Mouse (Mus musculus): ENCODE data around the gene Nup155.

The Nup155 gene

DNA sequence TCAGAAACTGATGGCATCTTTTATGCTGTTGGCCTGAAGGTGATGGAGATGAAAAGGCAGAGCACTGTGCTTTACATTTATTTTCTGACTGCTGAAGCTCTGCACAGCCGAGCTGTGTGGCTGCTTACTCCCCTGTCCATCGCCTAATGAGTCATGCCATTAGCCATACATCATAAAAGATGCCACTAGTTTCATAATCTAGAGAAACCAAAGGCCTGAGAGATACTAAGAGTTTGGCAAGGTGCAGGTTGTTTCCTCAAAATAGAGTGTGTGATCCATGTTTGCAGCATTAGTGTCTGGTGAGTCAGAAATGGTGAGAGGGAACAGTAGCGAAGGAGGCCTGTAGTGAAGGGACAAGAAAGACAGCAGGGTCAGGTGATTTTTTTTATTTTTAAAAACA is 80.5 kb downstream of the Nup155 start:
- no peak for DNase-seq (ENCODE audit: extremely low spot score, low read depth, low spot score)

DNA sequence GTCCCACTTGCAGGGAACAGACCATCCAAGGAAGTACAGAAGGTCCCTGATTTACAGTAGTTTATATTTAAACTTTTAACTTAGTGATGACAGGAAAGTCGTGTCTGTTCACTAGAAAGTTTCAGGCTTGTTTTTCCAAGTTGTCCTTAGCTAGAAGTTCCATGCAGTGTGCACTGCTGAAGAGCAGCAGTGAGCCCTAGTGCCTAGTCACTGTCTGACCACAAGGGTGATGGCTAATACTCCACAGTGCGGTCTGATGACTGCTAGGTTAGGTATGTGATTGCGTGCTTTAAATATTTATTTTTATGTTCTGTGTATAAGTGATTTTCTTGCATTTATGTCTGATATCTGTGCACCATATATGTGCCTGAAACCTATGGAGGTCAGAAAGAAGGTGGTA is 81.4 kb downstream of the Nup155 start:
- no peak for DNase-seq (ENCODE audit: extremely low spot score, low read depth, low spot score)

DNA sequence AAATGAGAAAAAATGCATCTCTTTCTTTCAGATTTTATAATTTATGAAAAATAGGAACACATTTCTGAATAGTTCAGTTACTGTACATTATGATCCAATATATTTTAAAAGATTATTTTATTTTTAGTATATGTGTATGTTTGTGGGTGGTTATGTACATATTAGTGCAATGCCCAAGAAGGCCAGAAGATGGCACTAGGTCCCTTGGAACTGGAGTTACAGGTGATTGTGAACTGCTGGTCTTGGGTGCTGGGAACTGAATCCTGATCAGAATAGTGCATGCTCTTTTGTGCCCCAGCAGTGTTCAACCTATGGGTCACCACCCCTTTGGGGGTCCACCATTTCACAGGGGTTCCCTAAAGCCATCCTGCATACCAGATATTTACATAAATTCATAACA is 91.2 kb downstream of the Nup155 start:
- no peak for DNase-seq (ENCODE audit: extremely low spot score, low read depth, low spot score)

DNA sequence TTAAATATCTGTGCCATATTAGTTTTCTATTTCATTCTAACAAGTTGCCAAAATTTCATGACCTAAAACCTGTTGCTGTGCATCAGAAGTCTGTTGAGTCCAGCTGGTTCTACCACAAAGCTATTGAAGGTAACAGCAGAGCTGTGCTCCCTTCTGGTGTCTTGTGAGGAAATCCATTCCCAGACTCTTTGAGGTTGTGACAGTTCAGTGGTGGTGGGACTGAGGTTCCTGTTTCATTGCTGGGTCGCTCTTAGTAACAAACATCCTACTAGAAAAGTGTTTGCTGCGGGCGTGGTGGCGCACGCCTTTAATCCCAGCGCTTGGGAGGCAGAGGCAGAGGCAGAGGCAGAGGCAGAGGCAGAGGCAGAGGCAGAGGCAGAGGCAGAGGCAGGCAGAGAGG is 99.3 kb downstream of the Nup155 start:
- no peak for DNase-seq (ENCODE audit: extremely low spot score, low read depth, low spot score)
